Mouse (Mus musculus): Measurements from ENCODE around the gene Abcf2. TPM values are rescaled to one million over a fixed set of nuclear protein-coding genes. Genes with fewer than 3 reads are reported as not detected.
"Not testable (repeated sequence)": the region's sequence is repeated elsewhere in the genome, so short reads cannot be mapped to it uniquely, and the experiment has no call there.

The Abcf2 gene
- total RNA-seq, 2 experiments from 2014 or later, result 44.0 to 45.7 TPM

DNA sequence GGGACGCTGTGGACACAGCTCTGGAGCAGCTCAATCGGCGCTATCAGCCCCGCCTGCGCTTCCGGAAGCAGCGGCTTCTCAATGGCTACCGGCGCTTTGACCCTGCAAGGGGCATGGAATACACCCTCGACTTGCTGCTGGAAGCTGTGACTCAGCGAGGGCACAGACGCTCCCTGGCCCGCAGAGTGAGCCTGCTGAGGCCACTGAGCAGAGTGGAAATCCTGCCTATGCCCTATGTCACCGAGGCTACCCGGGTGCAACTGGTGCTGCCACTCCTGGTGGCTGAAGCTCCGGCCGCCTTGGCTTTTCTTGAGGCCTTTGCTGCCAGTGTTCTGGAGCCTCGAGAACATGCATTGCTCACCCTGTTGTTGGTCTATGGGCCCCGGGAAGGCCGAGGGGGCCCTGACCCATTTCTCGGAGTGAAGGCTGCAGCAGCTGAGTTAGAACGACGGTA lies 14.0 kb upstream of the Abcf2 start:
- DNase-seq, result no peak
- intact Hi-C loops (cut with DNase I), result no loop called here

DNA sequence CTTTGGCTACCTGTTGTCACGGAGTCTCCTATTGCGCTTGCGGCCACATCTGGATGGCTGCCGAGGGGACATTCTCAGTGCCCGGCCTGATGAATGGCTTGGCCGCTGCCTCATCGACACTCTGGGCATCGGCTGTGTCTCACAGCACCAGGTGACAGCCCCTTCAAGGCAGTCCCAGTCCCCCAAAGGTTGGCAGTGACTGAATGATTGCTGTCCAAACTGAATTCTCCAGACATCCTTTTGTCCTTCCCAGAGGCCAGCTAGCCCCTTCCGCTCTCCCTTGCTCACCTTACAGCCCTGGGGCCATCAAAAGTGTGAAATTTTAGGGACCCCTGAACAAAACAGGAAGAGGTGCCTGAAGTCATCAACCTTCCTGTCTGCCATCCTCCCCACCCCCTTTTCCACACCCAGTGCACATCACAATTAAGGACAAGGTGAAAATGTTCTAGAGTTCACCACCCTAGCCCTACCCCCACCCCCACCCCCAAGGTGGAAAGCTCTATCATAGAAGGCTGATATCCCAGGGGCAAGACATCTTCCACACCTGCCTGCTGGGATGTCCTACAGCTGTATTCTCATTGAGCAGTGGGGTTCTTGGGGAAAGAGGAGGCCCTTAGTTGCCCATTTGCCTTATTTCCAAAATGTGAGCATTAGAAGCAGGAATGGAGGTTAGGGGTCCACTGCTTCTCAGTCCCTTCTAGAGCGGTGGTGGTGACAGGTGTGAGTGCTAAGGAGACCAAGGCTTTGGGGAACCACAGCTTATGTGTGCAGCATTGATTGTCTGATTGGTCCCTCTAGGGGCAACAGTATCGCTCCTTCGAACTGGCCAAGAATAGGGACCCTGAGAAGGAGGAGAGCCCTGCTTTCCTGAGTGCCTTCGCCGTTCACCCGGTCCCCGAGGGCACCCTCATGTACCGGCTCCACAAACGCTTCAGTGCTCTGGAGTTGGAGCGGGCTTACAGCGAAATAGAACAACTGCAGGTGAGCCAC lies 12.5 kb upstream of the Abcf2 start:
- no peak for DNase-seq
- intact Hi-C loops (cut with DNase I), result no loop called here

DNA sequence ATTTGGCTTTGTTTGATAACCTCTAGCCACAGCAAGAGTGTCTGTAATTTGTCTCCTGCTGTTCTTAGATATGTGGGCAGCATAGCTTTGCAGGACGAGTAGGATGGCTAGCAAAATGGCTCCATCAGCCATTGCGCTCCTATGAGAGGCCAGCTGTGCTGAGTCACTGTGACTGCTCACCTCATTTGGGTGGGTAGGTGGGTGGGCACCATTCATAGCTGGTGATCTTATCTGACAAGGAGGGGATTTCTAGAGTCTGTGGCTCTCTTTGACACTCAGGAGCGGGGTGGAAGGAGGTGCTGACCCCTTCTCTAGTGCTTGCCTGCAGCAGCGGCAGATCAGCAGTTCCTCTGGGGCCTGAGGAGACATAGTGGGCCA lies 9.9 kb upstream of the Abcf2 start:
- DNase-seq, result no peak
- intact Hi-C loops (cut with DNase I), result no loop called here

DNA sequence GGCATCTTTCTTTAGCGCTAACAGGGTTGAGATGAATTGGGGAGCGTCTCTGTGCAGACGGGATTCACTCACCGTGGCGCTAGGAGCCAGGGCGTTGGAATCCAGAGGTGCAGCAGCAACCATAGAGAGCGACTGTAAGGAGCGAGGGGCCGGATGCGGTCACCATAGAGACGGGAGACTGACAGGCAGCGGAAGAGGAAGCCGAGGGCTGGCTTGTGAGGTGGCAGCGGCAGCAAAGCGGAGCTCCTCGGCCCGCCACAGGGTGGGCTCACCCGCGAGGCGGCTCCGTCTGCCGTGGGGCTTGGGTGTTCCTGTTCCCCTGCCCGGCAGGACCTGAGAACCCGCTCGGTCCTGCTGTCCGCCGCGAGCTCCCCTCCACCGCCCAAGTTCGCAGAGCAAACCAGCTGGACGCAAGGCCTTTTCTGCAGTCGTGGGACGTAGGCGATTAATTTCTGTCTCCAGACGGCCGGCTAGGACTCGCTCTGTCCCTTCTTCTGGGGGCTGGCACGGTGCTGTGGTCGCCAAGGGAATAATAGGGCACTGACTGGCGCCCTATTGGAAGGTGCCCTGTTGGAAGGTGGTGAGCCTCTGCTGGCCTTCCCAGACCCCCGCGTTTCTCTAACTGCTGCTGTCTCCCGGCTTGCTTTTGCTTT lies 9.4 kb upstream of the Abcf2 start, which contains the start of gene Chpf2:
TSS of gene Chpf2 (plus strand) at position 195 of the 653 bp plus-strand sequence.
- intact Hi-C loops (cut with DNase I), result no loop called here
- peak; percentile 78 to 81 for DNase-seq

DNA sequence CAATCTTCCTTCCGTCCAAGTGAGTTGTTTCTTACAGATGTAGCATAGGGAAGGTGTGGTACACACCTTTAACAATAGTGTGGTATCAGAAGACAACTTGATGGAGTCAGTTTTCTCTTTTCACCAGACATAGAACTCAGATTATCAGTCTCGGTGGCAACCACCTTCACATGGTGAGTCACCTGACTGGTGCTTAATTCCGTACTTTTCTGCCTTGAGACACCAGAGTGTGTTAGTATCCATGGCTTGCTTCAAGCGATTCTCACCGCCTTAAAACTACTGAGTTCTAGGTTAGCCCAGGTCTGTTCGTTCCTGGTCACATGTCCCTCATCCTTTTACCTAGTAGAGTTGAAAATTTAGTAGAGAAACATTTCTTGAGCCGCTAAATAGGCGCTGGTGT lies 8.8 kb upstream of the Abcf2 start:
- intact Hi-C loops (cut with DNase I), result no loop called here
- DNase-seq, result no peak

DNA sequence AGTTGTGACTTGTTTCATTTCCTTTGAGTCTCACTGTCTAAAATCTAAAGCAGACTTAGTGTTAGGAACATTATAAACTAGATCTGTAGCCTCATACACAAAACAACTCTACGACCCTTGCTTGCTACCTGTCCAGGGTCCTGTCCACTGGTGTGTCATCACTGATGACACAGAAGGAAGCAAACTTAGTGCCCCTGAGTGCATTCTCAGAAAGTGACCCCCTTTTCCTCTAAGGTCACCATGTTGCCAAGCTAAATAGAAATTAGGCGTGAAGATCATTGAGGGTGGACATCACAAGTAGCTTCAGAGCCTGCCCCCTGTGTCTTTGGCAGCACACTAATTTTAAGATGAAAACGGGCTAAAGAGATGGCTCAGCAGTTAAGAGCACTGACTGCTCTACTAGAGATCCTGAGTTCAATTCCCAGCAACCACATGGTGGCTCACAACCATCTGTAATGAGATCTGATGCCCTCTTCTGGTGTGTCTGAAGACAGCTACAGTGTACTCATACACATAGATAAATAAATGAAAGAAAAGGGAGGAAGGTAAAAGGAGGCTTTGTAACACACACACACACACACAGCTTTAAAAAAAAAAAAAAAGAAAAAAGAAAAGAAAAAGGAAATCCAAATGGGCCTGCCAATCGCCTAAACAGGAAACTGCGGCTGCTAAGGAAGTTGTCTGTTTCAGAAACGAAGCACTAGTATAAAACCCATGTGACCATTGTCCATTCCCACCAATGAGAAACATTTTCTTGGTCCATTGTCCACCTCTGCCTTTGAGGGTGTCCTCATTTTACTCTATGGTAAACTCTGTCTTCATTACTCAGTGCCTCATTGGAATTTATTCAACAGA lies 1.1 kb upstream of the Abcf2 start:
- DNase-seq, result no peak
- intact Hi-C loops (cut with DNase I), result no loop called here

DNA sequence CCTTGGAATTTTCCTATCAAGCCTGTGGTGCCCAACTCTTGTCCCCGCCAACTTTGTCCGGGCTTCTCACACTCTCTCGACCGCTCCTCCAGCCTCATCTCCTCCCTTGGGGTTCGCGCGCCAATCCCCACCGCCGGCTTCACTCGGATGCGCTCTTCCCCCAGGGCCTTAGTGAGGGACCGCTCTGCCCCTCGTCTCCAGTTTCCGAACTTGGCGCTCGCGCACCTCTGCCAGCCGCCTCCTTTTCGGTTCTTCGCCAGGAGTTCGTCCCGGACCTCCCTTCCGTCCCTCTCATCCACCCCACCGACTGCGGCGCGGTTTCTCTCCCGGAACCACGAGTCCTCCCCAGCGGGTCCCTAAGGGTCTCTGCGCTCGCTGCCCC lies 475 bp downstream of the Abcf2 start:
- DNase-seq, result peak in 1 of 2 experiments; percentile 49
- intact Hi-C loops (cut with DNase I), result no loop called here

DNA sequence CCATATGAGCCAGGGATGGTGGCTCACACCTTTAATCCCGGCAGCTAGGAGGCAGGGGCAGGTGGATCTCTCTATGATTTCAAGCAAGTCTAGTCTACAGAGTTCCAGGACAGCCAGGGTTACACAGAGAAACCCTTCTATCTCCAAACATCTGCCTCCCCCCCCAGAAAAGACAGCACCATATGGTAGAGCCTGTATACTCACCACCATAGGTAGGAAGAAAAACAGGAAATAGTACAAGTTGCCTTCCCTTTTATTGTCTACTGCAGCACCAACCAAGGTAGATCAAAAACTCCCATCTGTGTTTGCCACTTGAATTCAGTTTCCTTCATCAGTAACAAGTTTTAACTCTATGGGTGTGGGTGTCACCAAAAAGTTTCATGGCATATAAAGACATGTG lies 1.3 kb downstream of the Abcf2 start:
- no peak for DNase-seq
- intact Hi-C loops (cut with DNase I), result no loop called here

DNA sequence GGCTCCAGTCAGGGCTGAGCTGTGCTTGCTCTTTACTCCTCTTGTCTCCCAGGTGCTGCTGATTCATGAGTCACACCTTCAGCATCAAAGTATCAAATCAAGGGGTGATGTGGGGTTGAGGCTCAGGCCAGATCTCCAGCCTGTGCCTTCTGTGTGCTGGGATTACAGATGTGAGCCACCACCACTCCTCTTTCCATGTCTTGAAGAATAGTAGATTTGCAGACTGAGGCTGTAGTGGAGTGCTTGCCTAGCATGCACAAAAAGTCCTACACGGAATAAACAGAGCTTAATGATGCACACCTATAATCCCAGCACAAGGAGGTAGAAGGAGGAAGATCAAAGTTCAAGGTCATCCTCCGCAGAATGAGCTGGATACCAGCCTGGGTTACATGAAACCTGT lies 20.6 kb downstream of the Abcf2 start, which contains the start of gene 4931409K22Rik:
TSS of gene 4931409K22Rik (minus strand) at position 101 of the 400 bp plus-strand sequence.
- intact Hi-C loops (cut with DNase I), result no loop called here
- no peak for DNase-seq

DNA sequence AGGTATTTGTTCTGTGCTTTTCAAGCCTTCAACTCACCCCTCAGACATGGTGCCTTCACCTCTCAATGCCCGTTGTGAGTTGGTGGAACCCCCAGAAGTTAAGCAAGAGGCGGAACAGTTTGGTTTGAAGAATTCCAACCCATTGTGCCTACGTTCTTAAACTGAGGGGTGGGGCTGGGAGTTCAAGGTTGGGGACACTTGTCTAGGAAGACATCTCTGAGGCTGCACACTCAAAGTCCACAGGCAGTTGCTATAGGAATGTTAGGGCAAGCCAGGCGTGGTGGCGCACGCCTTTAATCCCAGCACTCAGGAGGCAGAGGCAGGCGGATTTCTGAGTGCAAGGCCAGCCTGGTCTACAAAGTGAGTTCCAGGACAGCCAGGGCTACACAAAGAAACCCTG lies 21.9 kb downstream of the Abcf2 start:
- DNase-seq; intact Hi-C loops (cut with DNase I): not testable (repeated sequence)

DNA sequence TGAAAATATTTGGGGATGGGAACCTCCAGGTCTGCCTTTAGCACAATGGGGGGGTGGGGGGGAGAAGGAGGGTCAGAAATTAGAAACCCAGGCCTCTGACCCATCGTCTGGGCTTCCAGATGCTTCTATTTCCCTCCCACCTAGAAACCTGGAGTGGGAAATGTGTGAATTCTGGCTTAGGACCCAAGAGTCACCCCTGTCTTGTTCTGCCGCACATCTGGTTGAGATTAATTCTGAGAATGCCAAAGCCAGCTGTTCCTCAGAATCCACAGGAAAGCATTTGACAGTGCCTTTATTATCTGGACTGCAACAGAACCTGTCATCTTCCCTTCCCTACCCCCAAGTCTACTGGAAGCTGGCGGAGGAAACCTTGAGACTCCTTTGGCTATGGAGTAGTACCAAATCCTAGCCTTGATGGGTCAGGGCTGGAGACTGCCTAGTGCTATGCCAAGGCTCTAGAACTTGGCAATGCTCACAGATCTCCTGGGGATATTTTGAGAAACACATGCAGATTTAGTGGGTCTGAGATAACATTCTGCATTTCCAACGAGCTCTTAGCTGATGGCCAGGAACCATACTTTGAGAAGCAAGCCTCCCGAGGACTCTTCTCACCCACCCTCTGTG lies 23.5 kb downstream of the Abcf2 start:
- no peak for DNase-seq
- intact Hi-C loops (cut with DNase I), result no loop called here

DNA sequence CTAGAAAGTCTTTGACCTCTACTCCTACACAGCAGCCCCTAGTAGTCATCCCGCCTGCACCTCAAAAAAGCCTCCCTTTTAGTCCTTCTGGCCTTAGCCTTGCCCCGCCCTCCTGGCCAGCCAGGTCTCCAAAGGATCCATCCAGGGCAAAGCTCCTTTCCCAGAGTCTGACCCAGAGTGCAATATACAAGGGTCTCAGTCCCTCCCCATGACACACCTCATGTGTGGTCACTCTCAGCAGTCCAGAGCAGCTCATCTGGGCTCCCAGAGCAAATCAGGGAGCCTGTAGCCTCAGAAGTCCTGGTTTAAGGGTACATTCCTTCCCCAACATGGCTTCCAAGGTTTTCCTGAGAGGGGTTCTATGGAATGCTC lies 26.0 kb downstream of the Abcf2 start:
- no peak for DNase-seq
- intact Hi-C loops (cut with DNase I), result no loop called here

DNA sequence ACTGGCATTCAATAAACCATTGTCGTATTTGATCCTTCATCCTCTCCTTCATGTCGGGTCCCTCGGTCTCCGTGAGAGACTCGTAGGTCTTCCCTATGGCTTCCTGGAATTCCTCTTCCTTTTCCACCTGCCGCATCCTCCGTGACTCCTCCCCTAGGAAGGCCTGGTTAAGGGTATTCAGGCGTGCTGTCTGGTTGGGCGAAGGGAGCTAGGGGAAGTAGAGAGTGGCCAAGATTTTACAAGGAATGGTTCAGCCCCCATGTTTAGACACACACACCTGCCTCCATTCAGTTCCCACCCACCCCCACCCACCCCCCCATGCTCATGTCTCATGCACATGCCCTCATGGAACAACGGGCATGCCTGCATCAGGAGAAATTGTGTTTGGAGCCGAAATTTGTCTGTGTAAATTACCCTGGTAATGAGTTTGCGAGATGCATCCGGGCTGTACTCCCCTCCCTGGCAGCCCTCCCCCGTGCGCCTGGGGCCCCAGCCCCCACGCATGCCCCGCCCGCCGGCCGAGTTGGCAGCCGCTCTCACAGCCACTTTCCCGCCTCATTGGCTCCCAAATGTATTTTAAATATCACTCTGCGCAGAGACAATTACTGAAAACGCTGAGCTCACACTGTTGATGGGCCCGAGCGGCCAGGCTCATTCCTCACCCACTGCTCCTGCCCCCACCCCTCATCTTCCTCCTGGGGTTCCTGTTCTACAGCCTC lies 26.5 kb downstream of the Abcf2 start:
- DNase-seq, result peak; percentile 57 to 65
- intact Hi-C loops (cut with DNase I), result no loop called here

DNA sequence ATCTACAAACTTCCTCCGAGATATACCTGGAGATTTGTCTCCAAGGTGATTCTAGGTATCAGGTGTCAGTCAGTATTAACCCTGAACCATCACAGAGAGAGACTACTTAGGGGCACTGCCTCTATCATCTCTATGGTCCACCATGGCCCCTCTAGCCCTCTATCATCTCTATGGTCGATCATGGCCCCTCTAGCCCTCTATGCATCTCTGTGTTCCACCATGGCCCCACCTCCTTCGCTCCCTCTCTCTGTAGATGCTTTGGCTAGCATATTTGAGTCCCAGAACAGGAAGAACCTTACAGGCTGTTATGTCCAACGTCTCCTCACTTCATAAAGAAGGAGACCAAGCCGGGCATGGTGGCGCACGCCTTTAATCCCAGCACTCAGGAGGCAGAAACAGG lies 34.6 kb downstream of the Abcf2 start:
- DNase-seq, result no peak
- intact Hi-C loops (cut with DNase I), result no loop called here

DNA sequence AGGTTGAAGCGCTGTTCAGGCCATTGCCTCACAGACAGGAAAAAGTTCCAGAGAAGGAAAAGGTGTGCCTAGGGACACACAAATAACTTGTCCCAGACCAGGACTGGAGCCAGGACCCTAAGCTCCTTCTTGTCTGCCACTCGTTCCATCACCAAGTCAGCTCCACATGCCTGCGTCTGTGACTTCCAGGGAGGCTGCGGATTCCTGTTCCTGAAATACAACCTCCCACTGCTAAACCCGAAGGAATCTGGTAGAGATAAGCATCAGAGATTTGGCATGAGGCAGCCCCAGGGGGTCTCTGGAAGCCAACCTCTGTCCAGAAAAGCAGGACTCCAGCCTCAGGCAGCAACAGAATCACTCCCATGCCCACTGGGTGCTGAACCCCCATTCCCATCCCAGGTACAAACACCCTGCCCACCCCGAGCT lies 36.1 kb downstream of the Abcf2 start:
- intact Hi-C loops (cut with DNase I), result no loop called here
- DNase-seq, result no peak

DNA sequence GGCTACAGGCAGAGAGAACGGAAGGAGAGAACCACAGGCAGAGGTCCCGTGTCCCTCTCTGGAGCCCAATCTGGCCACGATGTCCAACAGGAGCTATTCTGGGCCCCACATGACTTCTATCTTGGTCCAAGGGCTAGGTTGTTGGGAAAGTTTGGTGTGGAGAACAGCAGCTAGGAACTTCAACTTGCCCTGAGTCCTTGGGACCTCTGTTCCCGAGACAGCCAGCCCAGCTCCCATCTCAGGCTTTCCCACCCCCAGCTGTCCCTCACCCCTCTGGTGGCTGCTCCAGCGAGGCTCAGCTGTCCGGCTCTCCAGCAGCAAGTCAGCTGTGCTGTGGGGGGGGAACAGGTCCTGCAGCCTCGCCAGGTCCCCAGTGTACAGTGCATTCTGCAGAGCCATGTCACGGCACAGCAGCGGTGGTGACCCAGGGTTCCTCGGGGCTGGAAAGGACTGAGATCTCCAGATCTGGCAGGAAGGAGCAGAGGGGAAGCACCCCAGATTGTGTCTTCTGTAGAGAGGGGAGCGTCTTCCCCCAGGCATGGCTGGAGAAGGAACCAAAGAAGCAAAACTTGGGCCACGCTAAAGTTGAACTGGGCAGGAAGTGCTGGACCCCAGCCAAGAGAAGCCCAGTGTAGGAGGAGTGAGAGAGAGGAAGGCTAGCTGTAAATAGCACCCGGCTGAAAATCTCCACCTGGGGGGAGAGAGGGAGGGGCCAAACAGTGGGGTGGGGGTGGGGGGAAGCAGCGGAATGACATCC lies 36.7 kb downstream of the Abcf2 start, which contains the start of gene Asb10:
TSS of gene Asb10 (minus strand) at position 592 of the 757 bp plus-strand sequence.
- peak; percentile 77 to 85 for DNase-seq
- intact Hi-C loops (cut with DNase I), result no loop called here

DNA sequence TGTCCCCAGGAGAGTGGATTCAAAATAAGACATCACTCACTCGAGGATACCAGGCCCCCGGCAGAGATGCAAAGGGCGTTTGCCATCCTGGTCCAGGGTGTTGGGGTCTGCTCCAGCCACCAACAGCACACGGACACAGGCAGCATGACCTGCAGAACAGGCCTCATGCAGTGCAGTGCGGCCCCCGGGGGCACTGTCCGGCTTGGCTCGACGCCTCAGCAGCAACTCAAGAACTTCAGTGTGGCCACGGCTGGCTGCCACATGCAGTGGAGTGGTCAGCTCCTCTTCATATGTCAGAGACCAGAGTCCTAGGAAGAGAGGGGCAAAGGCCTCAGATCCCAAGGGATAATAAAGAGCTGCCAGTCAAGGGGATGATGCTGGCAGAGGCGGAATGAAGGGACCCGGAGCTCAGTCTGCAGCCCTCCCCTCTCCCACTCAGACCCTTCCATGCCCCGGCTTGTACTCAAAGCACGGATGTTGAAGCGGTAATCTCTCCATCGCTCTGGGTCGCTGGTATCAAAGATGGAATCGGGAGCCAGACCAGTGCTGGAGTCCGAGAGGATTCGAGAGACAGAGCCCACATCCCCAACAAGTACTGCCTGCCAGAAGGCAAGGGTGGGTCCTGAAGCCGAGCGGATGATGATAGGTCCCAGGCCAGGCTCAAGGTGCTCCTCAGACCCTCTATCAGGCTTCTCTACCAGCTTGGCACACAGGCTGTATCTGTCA lies 37.5 kb downstream of the Abcf2 start:
- intact Hi-C loops (cut with DNase I), result no loop called here
- DNase-seq, result no peak

DNA sequence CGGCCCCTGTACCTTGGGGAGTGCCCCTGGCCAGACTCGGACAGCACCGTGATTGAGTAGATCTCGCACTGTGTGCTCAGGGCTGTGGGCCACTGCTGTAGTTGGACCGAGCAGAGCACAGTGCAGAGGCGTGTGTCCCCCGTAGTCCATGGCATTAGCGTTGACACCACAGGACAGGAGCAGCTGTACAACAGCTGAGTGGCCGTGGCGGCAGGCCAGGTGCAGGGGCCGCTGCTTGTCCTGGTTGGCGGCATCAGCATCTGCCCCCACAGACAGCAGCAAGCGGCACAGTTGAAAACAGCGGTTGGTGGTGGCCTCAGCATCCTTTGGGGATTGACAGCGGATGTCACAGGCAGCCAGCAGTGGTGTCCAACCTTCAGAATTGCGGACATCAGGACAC lies 39.6 kb downstream of the Abcf2 start:
- peak; percentile 46 to 58 for DNase-seq
- intact Hi-C loops (cut with DNase I), result no loop called here

Measured in heart, postnatal 14 days (tissue).